Mouse (Mus musculus) left cerebral cortex, postnatal 25 days (tissue): ENCODE data around the gene Pilra. TPM values are rescaled to one million over a fixed set of nuclear protein-coding genes. Genes with fewer than 3 reads are reported as not detected.

ENCODE experiments used
- DNase-seq, 2 experiments: peaks; one replicate each; pipeline ENCODE4 v3.0.0; 2022; ENCODE audit warnings: low spot score in 2 of 2, mixed read lengths in 1 of 2
- intact Hi-C: fragments of 180-260 bp; cut with DNase I; formaldehyde crosslinking; loops from one replicate; pipeline ENCODE4 v1.15.1; 2025
- total RNA-seq, 2 experiments: library from RNA; stranded (reverse); gene quantifications; 2 replicates each; pipeline ENCODE4 v1.2.3; 2021

Gene Pilra
- total RNA-seq, 2 experiments from 2014 or later = 0.92 to 1.2 TPM

DNA sequence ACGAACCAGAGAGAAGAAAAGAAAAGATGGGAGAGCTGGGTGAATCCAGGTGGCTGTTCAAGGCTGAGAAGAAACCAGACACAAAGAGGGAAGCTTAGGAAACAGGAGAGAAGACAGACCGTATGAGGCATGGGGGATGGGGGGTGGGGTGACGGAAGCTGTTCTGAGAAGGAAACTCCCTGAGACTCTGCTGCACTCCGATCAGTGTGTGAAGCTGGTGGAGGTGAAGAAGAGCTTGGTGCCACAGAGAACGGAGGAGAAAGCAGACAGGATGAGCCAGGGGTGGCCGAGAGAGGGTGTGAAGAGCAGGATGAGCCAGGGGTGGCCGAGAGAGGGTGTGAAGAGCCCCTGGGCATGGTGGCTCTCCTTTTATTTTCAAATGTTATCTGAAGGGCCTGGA is 9.7 kb downstream of the Pilra start:
- DNase-seq = no peak
- intact Hi-C loops = no loop called here

DNA sequence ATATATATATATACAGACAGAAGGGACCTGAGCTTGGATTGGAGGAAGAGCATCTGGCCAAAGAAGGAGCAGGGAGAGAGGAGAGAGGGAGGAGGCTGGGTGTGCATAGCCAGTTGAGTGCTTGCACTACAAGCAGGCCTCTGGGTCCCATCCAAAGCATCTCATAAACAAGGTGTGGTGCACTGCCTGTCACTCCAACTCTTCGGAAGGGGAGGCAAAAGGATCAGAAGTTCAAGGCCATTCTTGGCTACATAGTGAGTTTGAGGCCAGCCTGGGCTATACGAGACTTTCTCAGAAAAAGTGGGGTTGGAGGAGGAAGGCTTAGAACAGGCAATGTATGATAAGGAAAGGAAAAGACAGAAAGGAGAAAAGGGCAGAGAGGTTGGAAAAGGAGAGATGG is 10.1 kb downstream of the Pilra start:
- intact Hi-C loops = no loop called here
- DNase-seq = no peak

DNA sequence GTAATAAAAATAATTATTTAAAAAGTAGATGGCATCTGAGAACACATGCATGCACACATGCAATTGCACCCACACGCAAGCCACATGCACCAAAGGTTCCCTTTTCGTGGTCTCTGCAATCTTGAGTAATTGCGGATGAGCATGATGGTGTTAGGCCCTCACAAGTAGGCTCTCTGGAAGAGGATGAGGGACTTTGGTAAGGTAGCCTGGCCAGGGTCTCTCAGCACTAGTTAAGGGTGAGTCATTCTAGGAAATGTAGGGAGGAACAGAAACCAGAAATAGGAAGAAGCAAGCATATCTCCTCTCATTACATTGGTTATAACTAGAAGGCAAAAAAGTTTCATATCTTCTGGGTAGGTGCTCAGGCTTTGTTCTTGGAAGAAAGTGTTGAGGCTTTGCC is 11.1 kb downstream of the Pilra start:
- no peak for DNase-seq
- intact Hi-C loops = no loop called here

DNA sequence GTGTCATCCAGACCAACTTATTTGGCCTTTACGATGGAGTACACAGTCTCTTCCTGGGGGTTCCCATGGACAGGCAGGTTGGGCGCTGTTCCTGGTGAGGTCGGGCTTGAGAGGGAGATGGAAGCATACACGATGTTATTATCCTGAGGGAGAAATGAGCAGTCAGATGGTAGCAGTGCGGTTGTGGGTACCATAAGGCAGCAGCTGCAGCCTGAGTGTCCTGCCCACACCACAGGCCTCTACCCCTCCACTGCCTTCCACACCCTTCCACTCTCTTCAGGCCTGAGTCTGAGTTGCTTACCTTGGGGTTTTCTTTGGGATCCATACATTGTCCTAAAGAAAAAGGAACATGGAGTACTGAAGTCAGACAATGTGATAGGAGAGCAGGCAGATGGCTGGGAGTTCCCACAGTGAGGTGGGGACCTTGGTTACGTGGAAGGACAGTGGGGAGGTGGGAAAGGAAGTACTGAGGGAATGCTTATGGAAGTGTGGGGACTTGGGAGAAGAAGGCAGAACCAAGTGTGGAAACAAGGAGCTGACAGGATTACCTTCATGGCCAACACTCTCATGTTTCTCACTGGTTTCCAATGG is 12.5 kb downstream of the Pilra start:
- intact Hi-C loops = no loop called here
- no peak for DNase-seq

DNA sequence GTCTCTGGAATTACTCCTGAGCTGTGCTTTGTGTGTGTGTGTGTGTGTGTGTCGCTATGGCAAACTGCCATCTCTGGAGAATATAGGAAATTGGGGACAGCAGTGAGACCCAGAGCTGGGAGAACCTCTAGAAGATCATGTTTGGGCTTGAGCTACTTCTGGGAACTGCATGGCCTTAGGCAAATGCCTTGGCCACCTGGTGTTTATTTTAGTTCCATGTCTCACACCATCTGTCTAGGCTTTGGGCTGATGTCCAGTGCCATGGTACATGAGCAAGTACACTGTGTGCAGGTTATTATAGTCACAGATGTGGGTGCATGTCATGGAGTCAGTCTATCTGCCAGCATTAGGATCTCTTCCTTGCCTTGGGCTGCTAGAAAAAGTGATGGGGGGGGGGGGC is 13.5 kb downstream of the Pilra start:
- no peak for DNase-seq
- intact Hi-C loops = no loop called here

DNA sequence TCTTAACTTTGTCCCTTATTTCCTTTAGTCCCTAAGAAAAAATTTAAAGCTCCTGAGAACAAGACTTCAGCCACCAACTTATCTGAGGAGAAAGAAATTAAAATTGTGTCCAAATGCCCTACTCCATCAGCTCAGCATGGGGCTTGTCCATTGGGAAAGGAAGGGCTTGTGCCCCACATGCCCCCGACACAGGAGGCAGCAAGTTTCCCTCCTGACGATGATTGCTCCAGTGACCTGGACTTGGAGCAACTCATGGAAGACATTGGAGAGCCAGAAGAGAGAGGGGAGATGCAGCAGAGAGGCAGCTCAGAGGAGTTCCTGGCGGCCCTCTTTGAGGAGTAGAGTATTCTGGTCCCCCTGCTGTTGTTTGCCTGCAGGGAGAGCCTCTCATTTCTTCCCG is 14.0 kb downstream of the Pilra start:
- no peak for DNase-seq
- intact Hi-C loops = no loop called here

DNA sequence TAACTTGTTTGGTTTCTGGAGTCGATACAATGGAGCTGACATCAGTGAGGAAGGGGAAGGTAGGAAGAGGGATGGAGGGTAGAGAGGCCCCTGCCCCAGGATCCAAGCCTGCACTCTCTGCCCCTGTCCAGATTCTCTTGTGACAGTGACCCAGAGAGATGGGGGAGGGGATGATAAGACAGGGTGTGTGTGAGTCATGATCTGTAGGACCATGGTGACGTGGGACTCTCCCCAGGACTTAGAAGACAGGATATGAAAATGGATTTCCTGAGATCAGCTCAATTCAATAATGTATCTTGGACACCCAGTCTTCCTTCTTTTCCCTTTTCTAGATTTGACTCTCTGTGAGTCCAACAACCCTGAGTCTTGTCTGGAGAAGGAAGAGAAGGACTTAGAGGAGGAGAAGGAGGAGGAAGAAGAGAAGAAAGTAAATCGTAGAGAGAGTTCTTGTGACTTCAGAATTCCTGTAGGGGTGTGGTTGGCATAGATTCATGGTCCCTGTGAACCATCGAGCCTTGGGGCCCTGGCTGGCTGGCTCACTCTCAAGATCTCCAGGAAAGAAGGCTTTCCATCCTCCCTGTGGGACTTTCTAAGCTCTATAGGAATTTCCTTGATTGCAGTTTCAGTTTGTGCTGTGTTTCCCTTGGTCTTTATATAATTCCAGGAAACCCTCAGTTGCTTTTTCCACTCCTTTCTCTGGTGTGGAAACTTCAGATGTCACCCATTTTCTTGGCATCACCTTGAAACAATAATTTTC is 18.4 kb downstream of the Pilra start:
- DNase-seq = no peak
- intact Hi-C loops = no loop called here

DNA sequence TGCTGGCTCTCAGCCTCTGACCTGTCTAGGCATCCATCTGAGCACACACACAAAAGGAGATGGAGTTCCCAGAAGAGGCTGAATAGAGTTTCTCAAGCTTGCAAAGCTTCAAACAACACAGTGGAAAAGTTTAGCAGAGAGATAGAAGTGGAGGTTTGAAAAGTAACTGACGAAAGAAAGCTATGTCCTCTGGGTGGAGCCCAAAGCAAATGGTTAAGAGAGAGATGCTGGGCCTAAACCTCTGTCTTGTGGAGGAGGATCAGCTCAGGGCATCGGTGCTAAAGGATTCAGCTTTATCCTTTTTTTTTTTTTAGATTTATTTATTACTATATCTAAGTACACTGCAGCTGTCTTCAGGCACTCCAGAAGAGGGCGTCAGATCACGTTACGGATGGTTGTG is 27.8 kb downstream of the Pilra start:
- no peak for DNase-seq
- intact Hi-C loops = no loop called here

DNA sequence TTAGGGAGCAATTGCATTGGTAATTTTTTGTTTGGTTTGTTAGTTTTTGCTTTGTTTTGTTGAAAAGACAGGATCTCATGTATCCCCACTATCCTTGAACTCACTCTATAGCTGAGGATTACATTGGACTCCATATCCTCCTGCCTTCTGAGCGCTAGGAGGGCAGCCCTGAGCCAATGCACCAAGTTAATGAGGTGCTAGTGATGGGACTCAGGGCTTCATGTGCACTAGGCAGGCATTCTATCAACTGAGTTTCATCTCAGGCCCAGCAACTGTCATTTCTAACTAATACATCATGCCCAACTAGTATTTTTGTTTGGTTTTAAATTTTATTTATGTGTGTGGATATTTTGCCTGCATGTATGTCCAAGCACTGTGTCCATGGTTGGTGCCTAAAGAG is 29.9 kb downstream of the Pilra start:
- intact Hi-C loops = no loop called here
- DNase-seq = no peak

DNA sequence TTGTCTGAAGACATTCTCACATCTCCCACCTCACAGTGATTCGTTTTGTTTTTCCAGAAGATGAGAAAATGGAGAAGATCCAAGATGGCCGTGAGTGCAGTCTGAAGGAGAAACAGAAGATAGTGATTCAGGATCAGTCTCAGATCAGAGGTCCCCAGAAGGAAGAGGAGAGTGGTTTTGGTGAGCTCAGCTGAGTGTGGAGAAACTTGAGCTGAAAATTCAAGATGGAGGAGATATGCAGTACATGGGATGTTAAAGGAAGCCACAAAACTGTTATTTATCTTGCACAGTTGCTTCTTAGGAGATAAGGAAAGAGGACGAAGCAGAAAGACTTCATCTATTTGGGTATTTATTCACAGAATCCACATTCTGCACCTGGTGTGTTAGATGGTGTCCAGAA is 35.2 kb downstream of the Pilra start:
- intact Hi-C loops = no loop called here

DNA sequence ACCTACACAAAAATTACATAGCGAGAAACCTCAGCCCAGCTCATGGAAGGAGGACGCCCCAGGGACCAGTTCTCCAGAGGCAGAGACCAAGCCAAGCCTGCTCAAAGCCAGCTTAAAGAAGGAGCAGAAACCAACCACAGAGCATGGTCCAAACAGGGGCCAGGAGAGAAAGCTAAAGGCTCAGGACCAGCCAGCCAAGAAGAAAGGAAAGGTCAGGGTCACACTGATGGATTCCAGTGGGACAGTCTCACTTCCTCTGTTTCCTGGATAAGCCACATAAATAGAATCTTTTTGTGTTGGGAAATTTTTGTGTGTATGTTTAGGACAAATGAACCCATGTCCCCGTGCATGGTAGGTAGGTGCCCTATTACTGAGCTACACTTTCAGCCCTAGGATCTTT is 39.5 kb downstream of the Pilra start:
- DNase-seq = no peak
- intact Hi-C loops = no loop called here

More for the DNA sequence above, 35.2 kb downstream of the Pilra start:
- DNase-seq = no peak

DNA sequence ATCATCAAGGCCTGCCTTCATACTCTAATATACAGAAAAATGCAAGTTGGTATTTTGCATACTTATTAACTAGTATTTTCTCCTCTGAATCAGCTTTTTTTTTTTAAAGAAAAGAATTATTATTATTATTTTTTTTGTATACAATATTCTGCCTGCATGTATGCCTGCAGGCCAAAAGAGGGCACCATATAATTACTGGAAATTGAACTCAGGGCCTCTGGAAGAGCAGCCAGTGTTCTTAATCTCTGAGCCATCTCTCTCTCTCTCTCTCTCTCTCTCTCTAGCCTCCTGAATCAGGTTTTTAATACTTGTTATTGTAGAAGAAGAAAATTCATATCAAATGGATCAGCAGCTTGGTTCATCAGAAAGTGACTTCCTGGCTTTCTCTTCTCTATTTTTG is 44.5 kb downstream of the Pilra start:
- DNase-seq = no peak
- intact Hi-C loops = loop anchor here (5.0 kb wide), 2 partner anchors 86 to 161 kb away; no protein-coding TSS in a partner anchor

DNA sequence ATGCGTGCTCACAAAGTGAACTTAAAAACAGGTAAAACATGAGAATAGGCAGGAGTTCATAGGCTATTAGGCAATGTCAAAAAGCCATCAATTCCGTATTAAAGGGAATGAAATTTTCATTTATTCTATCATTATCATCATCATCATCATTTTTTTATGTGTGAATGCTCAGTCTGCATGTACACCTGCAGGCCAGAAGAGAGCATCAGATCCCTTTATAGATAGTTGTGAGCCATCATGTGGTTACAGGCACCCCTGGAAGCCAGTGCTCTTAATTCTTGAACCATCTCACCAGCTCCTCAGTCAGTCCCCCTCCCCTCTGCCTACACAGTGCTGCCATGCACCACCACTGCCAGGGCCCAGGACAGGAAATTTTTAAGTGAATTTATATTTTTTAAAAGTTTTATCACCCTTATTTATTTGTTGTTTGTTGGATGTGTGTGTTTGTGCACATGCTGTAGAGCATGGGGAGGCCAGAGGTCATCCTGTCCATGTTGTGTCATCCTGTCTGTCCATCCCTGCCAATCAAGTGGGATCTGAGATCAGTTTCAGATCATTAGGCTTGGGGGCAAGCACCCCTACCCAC is 47.0 kb downstream of the Pilra start:
- intact Hi-C loops = loop anchor here (5.0 kb wide), 2 partner anchors 368 to 383 kb away; partner anchors contain the start of genes Ap4m1, Mcm7 and Zfp113

DNA sequence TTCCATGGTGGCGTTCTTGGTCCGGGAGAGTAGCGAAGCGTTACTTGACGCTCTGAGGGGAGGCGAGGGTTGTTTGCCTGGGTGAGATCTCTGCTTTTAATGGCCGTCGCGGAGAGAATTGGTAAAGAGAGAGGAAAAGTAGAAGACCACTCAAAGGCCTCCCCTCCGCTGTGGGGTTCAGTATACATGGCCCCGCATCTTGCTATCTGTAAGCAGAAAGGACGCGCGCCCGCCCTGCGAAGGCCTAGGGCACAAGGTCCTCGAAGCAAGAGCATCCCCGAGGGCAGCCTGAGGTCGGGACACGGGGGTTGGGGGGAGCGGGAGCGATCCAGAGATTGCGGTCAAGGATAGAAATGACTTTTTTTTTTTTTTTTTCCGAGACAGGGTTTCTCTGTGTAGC is 47.9 kb downstream of the Pilra start:
- intact Hi-C loops = loop anchor here (5.0 kb wide), 2 partner anchors 369 to 384 kb away; partner anchors contain the start of genes Ap4m1, Mcm7 and Zfp113
- DNase-seq = peak in 1 of 2 experiments; percentile 14

More for the DNA sequence above, 47.0 kb downstream of the Pilra start:
- no peak for DNase-seq

DNA sequence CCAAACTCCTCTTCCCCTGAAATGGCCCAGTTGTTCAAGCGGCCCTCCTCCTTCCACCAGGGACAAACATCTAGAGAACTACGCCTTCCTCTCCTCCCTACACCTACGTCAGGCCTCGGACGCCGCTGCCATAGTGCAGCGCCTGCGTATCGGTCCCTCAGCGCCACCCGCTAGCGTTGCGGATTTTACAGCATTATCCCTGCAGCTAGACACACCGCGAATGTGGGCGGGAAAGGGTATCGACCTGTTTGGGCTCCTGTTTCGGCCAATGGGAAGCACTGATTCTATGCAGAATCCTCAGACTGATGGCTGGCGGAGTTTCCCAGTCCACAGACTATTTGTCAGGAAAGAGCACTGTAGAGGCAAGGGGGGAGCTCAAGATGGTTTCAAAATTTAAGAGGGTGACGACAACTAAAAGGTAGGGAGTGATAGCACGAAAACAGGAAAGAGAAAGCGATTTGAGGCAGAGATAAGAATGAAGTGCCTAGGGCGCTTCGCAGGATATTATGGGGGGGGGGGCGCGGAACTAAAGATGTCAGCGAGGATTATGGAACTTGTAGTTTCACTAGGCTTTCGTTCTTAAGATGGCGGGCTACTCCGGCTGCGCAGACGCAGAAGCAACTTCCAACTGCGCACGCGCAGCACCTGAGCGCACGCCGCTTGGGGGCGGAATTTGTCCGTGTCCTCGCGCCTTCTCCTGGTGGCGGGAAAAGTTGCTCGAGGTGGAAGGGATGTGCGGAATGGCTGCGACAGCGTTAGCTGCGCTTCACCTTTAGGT is 48.7 kb downstream of the Pilra start, which contains the start of the genes Mepce and Zcwpw1:
Gene Mepce, minus strand, starts transcription at position 505 of the 778 bp plus-strand sequence.
Gene Zcwpw1, plus strand, starts transcription at position 648 of the 778 bp plus-strand sequence.
- peak; percentile 91 to 97 for DNase-seq
- intact Hi-C loops = loop anchor here (5.0 kb wide), 2 partner anchors 370 to 385 kb away; partner anchors contain the start of genes Ap4m1, Mcm7 and Zfp113

DNA sequence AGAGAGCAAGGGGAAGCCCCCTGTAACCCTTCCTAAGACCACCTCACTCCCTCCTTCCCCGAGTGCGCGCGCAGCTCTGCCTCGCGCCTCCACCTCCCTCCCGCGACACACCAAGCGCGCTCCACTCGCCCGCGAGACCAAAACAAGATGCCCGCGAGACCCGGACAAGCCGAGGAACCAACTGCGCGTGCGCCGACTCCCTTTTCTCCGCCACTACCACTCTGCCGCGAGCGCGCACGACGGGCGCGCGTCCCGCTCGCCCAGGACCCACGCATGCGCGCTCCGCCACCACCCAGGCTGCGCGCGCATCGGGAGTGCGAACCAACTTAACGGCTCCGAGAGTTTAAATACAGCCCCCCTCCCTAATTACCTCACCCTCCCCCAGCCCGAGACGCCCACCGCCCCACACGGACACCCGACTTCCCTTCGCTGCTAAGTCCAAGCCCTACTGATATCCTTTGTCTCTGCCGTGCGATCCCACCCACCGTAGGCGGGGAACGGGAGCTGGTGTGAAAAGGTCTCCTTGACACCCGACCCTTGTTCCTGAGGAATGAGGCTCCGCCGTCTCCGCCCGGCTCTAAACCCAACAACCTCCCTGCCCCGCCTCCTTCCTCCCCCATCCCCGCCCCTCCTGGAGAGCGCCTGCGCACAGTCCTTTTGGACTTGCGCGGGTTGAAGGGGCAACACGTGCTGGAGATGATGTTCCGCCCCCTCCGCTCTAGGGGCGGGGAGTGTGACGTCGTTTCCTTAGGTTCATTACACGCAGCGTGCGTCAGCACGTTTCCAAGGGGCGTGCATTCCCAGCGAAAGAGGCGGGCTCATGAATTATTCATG is 49.8 kb downstream of the Pilra start:
- peak; percentile 99 to 100 for DNase-seq
- intact Hi-C loops = loop anchor here (5.0 kb wide), 2 partner anchors 371 to 386 kb away; partner anchors contain the start of genes Ap4m1, Mcm7 and Zfp113

DNA sequence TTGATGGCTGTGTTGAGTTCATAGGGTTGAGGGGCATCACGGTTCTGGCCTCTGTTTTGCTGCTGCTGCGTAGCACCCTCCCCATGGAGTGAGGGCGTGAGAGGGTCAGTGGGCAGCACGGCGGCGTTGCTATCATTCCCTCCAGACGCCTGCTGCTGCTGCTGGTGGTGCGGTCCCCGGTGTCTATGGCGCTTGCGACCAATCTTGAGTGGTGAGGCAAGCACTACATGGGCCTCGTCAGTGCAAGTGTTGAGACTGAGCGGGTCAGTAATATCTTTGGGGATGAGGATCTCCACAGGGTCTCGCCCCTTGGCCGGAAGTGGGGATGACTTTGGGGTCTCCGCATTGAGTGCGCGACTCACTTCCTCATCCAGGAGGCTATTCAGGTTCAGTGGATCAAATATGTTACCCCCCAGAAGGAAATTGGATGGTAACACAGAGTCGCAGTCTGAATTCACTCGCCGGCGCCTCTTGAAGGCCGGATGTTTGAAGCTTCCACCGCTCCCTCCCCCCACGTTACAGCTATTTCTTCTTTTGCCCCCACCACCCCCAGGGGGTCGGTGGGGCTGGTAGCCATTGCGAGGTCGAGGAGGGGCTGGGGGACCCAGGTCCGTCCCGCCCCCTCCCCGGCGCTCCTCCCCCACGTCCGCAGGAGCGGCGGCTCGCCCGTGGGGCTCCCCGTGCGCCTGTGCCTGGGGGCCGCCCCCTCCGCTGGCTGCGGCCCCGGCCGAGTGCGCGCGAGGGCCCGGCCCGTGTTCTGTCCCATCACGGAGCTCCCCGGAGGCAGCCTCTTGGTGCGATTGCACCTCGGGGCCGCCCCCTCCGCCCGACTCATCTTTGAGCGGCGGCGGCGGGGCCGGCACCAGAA is 50.7 kb downstream of the Pilra start:
- intact Hi-C loops = loop anchor here (5.0 kb wide), 2 partner anchors 372 to 387 kb away; partner anchors contain the start of genes Ap4m1, Mcm7 and Zfp113
- DNase-seq = peak; percentile 37 to 47

DNA sequence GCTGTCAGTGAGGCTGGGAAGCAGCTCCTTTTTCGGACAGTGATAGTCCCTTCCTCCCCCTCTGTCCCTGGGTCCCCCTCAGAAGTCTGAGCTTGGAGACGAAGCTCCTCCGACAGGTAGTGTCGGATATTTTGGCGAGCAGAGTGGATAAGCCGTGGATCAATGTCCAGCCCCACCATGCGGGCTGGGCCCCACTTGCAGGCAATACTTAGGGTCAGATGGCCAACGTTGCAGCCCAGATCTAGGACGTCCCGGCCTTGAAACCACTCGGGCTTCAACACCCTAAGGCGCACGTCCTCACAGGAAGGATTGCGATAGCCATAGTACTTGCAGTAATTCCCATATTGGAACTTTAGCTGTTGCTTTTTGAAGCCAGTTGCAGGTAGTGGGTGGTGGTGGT is 51.5 kb downstream of the Pilra start:
- DNase-seq = no peak
- intact Hi-C loops = no loop called here
